Mouse (Mus musculus) limb, embryonic 13.5 days (tissue): Measurements from ENCODE around the gene Atg10. TPM values are rescaled to one million over a fixed set of nuclear protein-coding genes. Genes with fewer than 3 reads are reported as not detected.

Source experiments
- ATAC-seq: fragments of 200-750 bp; cut with Nextera tagmentation; 2 replicates; pipeline ENCODE4 v1.8.0; 2017; ENCODE audit warnings: low read depth, moderate number of reproducible peaks, moderate TSS enrichment; ENCODE audit not compliant: low FRiP score
- H3K27ac ChIP-seq: fragments of 300-500 bp; sonication (generic); 2 replicates; pipeline ENCODE4 v1.5.1; 2015; ENCODE audit warnings: inconsistent platforms, mild to moderate bottlenecking, moderate library complexity
- H3K27me3 ChIP-seq: fragments of 300-500 bp; sonication (generic); 2 replicates; pipeline ENCODE4 v1.6.1; 2015; ENCODE audit warnings: mild to moderate bottlenecking, inconsistent platforms
- H3K36me3 ChIP-seq: fragments of 300-500 bp; sonication (generic); 2 replicates; pipeline ENCODE4 v1.6.1; 2015; ENCODE audit warnings: inconsistent platforms, mild to moderate bottlenecking, moderate library complexity
- H3K4me1 ChIP-seq: fragments of 300-500 bp; sonication (generic); 2 replicates; pipeline ENCODE4 v1.6.1; 2015; ENCODE audit warnings: inconsistent platforms
- H3K4me2 ChIP-seq: fragments of 300-500 bp; sonication (generic); replicated peaks from 2 replicates; pipeline ENCODE4 v1.6.1; 2015; ENCODE audit warnings: inconsistent platforms, mild to moderate bottlenecking, moderate library complexity
- H3K4me3 ChIP-seq: fragments of 300-500 bp; sonication (generic); 2 replicates; pipeline ENCODE4 v1.5.1; 2015; ENCODE audit warnings: moderate library complexity, mild to moderate bottlenecking, inconsistent platforms
- H3K9ac ChIP-seq: fragments of 300-500 bp; sonication (generic); 2 replicates; pipeline ENCODE4 v1.6.1; 2015; ENCODE audit warnings: mild to moderate bottlenecking, inconsistent platforms
- H3K9me3 ChIP-seq: fragments of 300-500 bp; sonication (generic); 2 replicates; pipeline ENCODE4 v1.6.1; 2016; ENCODE audit warnings: inconsistent platforms
- WGBS: fragments of 180-500 bp; shearing (Covaris S2); methylation state at CpG from one replicate; pipeline ENCODE4 v1.1.7; 2015; 5-methylcytosine and 5-hydroxymethylcytosine counted together
- polyA plus RNA-seq: library from polyadenylated mRNA; unstranded; fragments of >200 nt; fragmentation: Nextera tagmentation; extraction: Ambion mirVana; gene quantifications from 2 replicates; pipeline ENCODE4 v1.2.1, GENCODE M21; 2015

Gene Atg10
- polyA plus RNA-seq, 1 experiment from 2014 or later = 19.8 TPM

- no peaks in the 10 kb centered on the region for H3K36me3 ChIP-seq
- no peak overlapping the region for H3K9ac ChIP-seq
- ATAC-seq = no peak; the same call in 1 of the 2 replicates
- no peak overlapping the region for H3K4me3 ChIP-seq
- peaks cover 25% of the 10 kb centered on the region for H3K4me1 ChIP-seq
- H3K27ac ChIP-seq = peak overlapping the region; percentile 61; the same call in 1 of the 2 replicates
- H3K9me3 ChIP-seq = no peaks in the 10 kb centered on the region
- H3K4me2 ChIP-seq = no peak overlapping the region
- no peaks in the 10 kb centered on the region for H3K27me3 ChIP-seq
Observed at GRCm38 (mm10) chr13:91040421-91040820, 183.3 kb downstream of the Atg10 start.

- peaks cover 25% of the 10 kb centered on the region for H3K4me1 ChIP-seq
- H3K9me3 ChIP-seq = no peaks in the 10 kb centered on the region
- ATAC-seq = peak; percentile 92
- no peak overlapping the region for H3K4me3 ChIP-seq
- no peak overlapping the region for H3K9ac ChIP-seq
- WGBS = 37% methylated on average over 11 of the region's 11 CpGs
- H3K27me3 ChIP-seq = no peaks in the 10 kb centered on the region
- H3K4me2 ChIP-seq = peak overlapping the region; percentile 38
- no peaks in the 10 kb centered on the region for H3K36me3 ChIP-seq
- H3K27ac ChIP-seq = peak overlapping the region; percentile 34; the same call in 1 of the 2 replicates
Observed at GRCm38 (mm10) chr13:91039201-91039807, 184.5 kb downstream of the Atg10 start.

GRCm38 (mm10) chr13:91038636-91039035 lies 185.1 kb downstream of the Atg10 start:
- H3K9me3 ChIP-seq = no peaks in the 10 kb centered on the region
- no peaks in the 10 kb centered on the region for H3K36me3 ChIP-seq
- no peak overlapping the region for H3K9ac ChIP-seq
- H3K4me1 ChIP-seq = peaks cover 25% of the 10 kb centered on the region
- no peak for ATAC-seq
- WGBS = 48% methylated on average over 5 of the region's 5 CpGs
- no peak overlapping the region for H3K4me2 ChIP-seq
- H3K4me3 ChIP-seq = no peak overlapping the region
- H3K27ac ChIP-seq = peak overlapping the region; percentile 56; the same call in 1 of the 2 replicates
- H3K27me3 ChIP-seq = no peaks in the 10 kb centered on the region

- Histone ChIP-seq H3K27ac (no peak overlapping the region), H3K4me3 (no peak overlapping the region), H3K36me3 (no peaks in the 10 kb centered on the region), H3K9ac (no peak overlapping the region), H3K9me3 (no peaks in the 10 kb centered on the region), H3K4me1 (peaks cover 25% of the 10 kb centered on the region), H3K27me3 (no peaks in the 10 kb centered on the region), H3K4me2 (no peak overlapping the region)
- ATAC-seq = no peak
- 93% methylated on average over 3 of the region's 3 CpGs for WGBS
Observed at GRCm38 (mm10) chr13:91038034-91038433, 185.7 kb downstream of the Atg10 start.

DNA sequence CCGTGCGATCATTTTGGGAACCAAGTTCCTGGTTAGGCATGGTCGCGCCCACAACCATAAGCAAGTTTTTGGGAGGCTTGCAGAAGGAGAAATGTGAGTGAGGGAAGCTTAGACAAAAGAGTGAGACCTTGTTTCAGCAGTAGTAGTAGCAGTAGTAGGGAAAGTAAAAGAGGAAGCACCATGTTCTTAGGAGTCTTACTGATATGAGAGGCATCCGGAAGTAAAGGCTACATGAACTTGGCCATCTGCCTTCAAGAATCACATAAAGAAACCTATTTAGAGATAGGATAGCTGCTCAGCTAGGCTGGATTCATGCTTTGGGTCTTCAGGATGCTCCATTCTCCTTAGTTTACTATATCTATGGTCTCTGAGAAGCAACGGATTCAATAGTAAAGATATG lies 186.4 kb downstream of the Atg10 start:
- Histone ChIP-seq H3K4me3 (no peak overlapping the region), H3K27me3 (no peaks in the 10 kb centered on the region), H3K27ac (no peak overlapping the region), H3K36me3 (no peaks in the 10 kb centered on the region), H3K4me1 (peaks cover 25% of the 10 kb centered on the region), H3K9ac (no peak overlapping the region), H3K9me3 (no peaks in the 10 kb centered on the region), H3K4me2 (no peak overlapping the region)
- WGBS = 93% methylated on average over 6 of the region's 6 CpGs
- ATAC-seq = no peak

GRCm38 (mm10) chr13:91031836-91032235 lies 191.9 kb downstream of the Atg10 start:
- Histone ChIP-seq H3K4me2 (no peak overlapping the region), H3K36me3 (no peaks in the 10 kb centered on the region), H3K4me3 (no peak overlapping the region), H3K4me1 (no peaks in the 10 kb centered on the region), H3K27ac (no peak overlapping the region), H3K9ac (no peak overlapping the region), H3K9me3 (no peaks in the 10 kb centered on the region), H3K27me3 (no peaks in the 10 kb centered on the region)
- WGBS = 85% methylated on average over 2 of the region's 2 CpGs
- no peak for ATAC-seq

- Histone ChIP-seq H3K27ac (no peak overlapping the region), H3K4me1 (no peaks in the 10 kb centered on the region), H3K4me3 (no peak overlapping the region), H3K9me3 (no peaks in the 10 kb centered on the region), H3K4me2 (no peak overlapping the region), H3K9ac (no peak overlapping the region), H3K27me3 (no peaks in the 10 kb centered on the region), H3K36me3 (no peaks in the 10 kb centered on the region)
- ATAC-seq = no peak
- 86% methylated on average over 9 of the region's 9 CpGs for WGBS
Observed at GRCm38 (mm10) chr13:91023447-91023846, 200.3 kb downstream of the Atg10 start.

DNA sequence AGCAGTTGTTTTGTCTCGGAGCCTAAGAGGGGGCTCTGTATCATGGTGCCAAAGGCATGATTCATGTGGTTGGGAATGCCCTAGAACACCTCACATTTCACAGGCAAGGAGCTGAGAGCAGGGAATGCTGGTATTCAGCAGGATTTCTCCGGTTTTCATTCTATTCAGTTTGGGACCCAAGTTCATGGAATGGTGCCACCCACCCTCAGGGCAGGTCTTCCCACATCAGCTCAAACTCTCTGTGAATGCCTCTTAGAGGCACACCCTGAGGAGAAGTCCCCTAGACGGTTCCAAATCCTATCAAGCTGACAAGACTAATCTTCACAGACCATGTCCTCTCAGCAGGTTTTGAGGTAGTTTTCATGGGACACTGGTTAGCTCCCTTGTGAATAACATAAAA lies 211.9 kb downstream of the Atg10 start:
- H3K4me3 ChIP-seq = no peak overlapping the region
- no peaks in the 10 kb centered on the region for H3K27me3 ChIP-seq
- no peaks in the 10 kb centered on the region for H3K9me3 ChIP-seq
- no peak for ATAC-seq
- no peaks in the 10 kb centered on the region; the same call in 1 of the 2 replicates for H3K4me1 ChIP-seq
- no peak overlapping the region for H3K4me2 ChIP-seq
- 70% methylated on average over 3 of the region's 3 CpGs for WGBS
- H3K9ac ChIP-seq = no peak overlapping the region
- H3K36me3 ChIP-seq = no peaks in the 10 kb centered on the region
- H3K27ac ChIP-seq = no peak overlapping the region

GRCm38 (mm10) chr13:90995034-90995629 lies 228.6 kb downstream of the Atg10 start:
- Histone ChIP-seq H3K9ac (no peak overlapping the region), H3K27me3 (no peaks in the 10 kb centered on the region), H3K4me1 (no peaks in the 10 kb centered on the region), H3K27ac (no peak overlapping the region), H3K9me3 (no peaks in the 10 kb centered on the region), H3K4me2 (no peak overlapping the region), H3K36me3 (no peaks in the 10 kb centered on the region), H3K4me3 (no peak overlapping the region)
- 80% methylated on average over 2 of the region's 2 CpGs for WGBS
- no peak for ATAC-seq

DNA sequence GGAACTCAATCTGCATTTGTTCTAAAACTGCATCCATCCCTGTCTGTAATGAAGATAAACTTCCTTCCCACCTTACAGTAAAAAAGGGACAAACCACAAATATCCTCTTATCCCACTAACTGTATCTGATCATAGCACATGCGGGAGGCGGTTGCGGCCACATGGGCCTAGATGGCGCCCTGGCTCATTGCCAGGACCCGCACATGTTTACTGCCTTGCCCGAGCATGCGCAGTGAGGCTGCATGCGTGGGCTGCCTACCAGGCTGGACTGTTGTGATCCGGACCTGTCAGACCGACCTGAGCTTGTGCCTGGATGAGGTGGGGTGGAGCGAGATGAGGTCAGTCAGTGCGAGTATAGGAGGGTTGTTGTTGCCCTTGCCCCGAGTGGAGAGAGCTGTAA lies 230.2 kb downstream of the Atg10 start:
- 75% methylated on average over 13 of the region's 13 CpGs for WGBS
- Histone ChIP-seq H3K9me3 (no peaks in the 10 kb centered on the region), H3K4me2 (no peak overlapping the region), H3K27me3 (no peaks in the 10 kb centered on the region), H3K4me1 (no peaks in the 10 kb centered on the region), H3K36me3 (no peaks in the 10 kb centered on the region), H3K9ac (no peak overlapping the region), H3K4me3 (no peak overlapping the region), H3K27ac (no peak overlapping the region)
- no peak for ATAC-seq

GRCm38 (mm10) chr13:90992948-90993347 lies 230.8 kb downstream of the Atg10 start:
- 82% methylated on average over 5 of the region's 5 CpGs for WGBS
- Histone ChIP-seq H3K4me1 (no peaks in the 10 kb centered on the region), H3K9ac (no peak overlapping the region), H3K36me3 (no peaks in the 10 kb centered on the region), H3K9me3 (no peaks in the 10 kb centered on the region), H3K4me3 (no peak overlapping the region), H3K4me2 (no peak overlapping the region), H3K27ac (no peak overlapping the region), H3K27me3 (no peaks in the 10 kb centered on the region)
- no peak for ATAC-seq

- H3K4me1 ChIP-seq = no peaks in the 10 kb centered on the region
- H3K27me3 ChIP-seq = no peaks in the 10 kb centered on the region
- H3K36me3 ChIP-seq = no peaks in the 10 kb centered on the region
- H3K27ac ChIP-seq = no peak overlapping the region
- H3K4me2 ChIP-seq = no peak overlapping the region
- ATAC-seq = no peak
- 44% methylated on average over 3 of the region's 3 CpGs for WGBS
- no peak overlapping the region for H3K4me3 ChIP-seq
- no peaks in the 10 kb centered on the region for H3K9me3 ChIP-seq
- H3K9ac ChIP-seq = no peak overlapping the region
Observed at GRCm38 (mm10) chr13:90988226-90988625, 235.5 kb downstream of the Atg10 start.

GRCm38 (mm10) chr13:90985417-90985816 lies 238.4 kb downstream of the Atg10 start:
- no peak for ATAC-seq
- Histone ChIP-seq H3K4me3 (no peak overlapping the region), H3K36me3 (no peaks in the 10 kb centered on the region), H3K9me3 (no peaks in the 10 kb centered on the region), H3K4me2 (no peak overlapping the region), H3K4me1 (no peaks in the 10 kb centered on the region), H3K27ac (no peak overlapping the region), H3K27me3 (no peaks in the 10 kb centered on the region), H3K9ac (no peak overlapping the region)
- WGBS = 66% methylated on average over 3 of the region's 3 CpGs
